Mouse (Mus musculus): ENCODE results near the gene Chn1.

Gene Chn1

GRCm38 (mm10) chr2:73746375-73746770 lies 28.8 kb downstream of the Chn1 start:
- no peak for DNase-seq (ENCODE audit: low spot score)

DNA sequence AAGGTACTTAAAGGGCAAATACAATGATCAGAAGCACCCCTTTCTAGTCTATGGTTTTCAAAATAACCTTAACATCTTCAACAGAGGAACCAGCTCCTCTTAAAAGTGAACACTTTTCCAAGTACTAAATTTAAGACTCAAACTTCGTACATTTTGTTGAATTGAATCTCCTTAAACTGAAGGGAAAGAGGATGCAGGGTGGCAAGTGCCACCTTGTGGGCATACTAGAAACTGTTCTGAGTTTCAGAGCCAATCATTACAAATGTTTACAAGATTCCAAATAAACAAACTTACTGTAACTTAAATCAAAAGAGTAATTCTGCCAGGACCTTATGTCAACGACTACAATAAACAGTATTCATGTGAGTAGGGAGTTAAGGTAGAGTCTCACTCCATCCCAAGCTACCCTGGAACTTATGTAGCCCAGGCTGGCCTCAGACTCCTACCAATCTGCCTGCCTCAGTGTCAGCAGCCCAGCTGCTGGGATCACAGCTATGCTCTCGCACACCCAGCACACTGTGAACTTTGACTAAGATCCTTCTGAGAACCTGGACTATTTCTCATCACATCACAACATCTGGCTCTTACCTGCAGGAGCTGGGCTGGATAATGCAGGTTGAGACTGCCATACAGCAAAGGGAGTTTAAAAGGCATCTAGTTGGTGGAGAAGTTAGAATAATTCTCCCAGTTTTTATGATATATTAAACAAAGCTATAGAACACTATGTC lies 29.3 kb downstream of the Chn1 start:
- no peak for DNase-seq (ENCODE audit: low spot score)

GRCm38 (mm10) chr2:73741286-73741685 lies 33.9 kb downstream of the Chn1 start:
- no peak for DNase-seq (ENCODE audit: low spot score)

DNA sequence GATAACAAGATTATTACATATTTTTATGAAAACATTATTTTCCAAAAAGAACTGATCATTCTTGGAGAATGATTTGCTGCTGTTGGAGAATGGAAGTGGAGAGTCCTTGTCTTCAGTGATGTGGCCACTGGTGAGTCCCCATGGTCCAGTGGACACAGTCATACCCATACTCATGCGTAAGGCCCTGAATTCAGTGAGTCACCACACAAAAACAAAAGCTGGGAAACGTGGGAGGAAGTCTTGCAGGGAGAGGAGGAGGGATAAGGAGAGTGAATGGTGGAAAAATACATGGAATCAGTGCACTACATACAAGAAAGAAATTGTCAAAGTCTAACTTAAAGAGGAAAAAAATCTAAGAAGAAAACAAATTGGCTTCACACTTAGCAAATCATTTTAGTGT lies 47.3 kb downstream of the Chn1 start:
- DNase-seq (ENCODE audit: low spot score): no peak

DNA sequence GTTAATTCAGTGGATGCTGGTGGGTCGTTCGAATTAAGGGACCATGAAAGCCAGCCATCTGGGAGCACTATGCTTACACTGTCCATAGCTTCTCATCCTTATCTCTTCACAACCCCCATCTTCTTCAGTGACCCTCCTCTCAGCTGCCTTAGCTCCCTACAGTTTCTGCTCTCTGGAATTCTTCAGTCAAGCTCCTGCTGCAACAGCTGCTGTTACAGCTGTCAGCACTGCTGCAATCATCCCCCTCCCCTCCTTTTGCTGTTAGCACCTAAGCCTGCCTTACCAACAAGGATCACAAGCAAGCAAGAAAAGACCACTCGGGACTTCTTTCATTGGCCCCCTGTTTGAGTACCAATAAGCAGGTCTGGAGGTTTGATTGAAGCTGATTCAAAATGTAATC lies 50.2 kb downstream of the Chn1 start:
- no peak for DNase-seq (ENCODE audit: low spot score)

DNA sequence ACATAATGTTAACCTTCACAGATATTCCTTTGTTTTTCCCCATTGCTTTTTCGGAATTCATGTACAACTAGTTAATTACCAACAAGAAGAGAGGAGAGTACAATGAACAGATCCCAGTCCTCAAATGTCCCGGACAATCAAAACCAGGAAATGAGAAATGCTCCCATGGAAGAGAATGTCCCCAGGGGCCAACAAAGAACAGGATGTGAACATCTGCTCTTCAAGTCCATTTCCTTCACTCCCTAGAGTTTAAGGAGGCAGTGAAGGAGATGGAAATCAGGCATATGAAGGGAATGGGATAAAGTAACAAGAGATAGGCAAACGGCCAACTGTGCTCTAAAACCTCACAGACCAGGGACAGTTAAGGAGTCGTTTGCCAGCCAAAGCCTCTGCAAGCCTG lies 53.3 kb downstream of the Chn1 start:
- peak; percentile 63 for DNase-seq (ENCODE audit: low spot score)

- no peak for DNase-seq (ENCODE audit: low spot score)
Observed at GRCm38 (mm10) chr2:73712481-73712880, 62.7 kb downstream of the Chn1 start.

DNA sequence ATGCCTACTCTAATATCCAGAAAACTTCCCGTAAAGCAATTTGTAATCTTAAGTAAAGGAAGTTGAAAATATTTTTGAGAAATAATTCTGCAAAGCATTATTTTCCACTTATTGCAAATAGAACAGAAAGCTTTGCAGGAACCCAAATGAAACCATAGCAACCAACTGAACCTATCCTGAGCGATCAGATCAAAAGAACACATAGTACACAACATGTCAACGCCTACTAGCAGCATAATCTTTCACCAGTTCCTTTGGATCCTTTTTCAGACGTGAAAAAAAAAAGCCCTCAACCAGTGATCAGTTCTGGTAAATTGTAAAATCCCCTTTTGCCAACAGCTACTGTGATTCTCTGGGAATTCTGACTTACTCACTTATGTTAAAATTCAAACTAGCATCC lies 82.1 kb downstream of the Chn1 start:
- no peak for DNase-seq (ENCODE audit: low spot score)

DNA sequence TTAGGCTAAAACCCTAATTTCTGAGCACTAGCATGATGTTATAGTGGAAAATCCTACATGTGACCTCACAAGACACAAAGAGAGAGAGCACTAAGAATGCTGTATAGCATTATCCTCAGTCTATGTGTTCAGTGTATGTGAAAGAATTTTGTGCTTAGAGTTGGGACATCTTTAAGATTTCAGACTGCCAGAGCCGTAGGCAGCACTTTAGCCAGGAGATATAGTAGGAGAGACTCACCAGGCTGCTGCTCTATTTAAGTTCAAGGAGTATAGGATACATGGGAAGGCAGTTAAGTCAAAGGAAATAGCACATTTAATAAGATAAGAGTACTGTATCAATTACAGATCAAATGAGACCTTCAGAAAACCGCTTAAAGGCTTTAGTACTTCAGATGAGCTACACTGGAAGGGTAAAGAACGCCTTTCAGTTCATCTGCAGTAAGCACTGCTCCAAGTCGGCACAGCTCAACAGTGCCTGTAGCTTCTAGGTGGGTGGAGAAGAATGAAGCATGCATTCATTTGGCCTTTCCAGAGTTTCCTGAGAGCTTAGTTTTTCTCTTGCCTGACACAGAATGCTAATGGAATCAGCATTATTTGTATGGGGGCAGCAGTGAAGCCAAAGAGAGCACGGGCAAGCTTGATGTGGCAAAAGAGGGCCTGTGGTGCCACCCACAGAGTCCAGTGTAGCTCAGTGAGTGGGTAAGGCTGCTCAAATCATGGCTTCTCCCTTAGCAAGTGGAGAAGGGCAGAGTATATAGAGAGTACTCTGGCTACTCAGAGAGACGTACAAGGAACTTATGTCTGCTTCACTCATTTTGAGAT lies 84.2 kb downstream of the Chn1 start:
- DNase-seq (ENCODE audit: low spot score): no peak

GRCm38 (mm10) chr2:73682500-73682899 lies 92.6 kb downstream of the Chn1 start:
- no peak for DNase-seq (ENCODE audit: low spot score)

GRCm38 (mm10) chr2:73680425-73681027 lies 94.6 kb downstream of the Chn1 start:
- no peak for DNase-seq (ENCODE audit: low spot score)

- DNase-seq (ENCODE audit: low spot score): no peak
Observed at GRCm38 (mm10) chr2:73668608-73669007, 106.5 kb downstream of the Chn1 start.

DNA sequence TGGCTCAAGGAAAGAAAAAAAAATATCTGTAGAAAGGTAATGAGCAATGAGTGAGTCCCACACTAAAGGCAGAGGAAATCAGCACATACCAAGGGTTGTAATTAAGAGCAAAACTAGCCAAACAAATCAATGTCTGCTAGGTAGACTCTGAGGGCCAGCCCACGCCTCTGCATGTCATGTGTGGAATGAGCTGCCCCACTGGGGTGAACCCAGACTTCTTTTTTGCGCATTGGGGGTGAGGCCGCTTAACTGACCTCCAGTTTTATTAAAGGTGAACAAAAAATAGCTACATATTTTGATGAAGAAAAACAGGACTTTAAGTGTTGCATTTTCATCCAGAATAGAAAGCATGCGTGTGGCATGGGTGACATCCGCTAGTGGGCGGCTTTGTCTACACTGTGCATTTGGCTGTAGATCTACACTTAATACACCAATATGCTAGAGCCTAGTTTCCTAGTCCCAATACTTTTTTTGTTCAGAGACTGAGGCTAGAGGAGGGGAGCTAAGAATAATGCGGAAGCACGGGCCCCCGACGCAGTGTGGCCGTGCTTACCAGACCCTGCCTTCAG lies 114.5 kb downstream of the Chn1 start:
- DNase-seq (ENCODE audit: low spot score): no peak

GRCm38 (mm10) chr2:73659726-73660565 lies 115.2 kb downstream of the Chn1 start:
- DNase-seq (ENCODE audit: low spot score): peak; percentile 72

DNA sequence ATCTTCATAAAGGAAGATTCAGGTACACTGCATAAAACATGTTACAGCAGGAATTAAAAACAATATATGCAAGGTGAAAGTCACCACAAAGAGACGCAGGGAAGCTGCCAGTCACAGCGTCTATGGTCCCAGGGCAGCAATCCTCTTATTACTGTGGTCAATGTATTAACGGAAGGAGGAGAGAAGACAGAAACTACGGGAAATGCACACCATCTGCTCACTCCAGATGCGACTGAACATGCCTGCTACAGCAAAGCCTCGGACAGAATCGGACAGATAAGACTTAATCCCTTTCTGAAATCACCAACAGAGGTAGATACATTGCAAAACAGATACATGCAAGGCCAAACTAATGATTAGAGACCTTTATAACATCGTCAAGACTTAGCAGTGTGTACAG lies 116.1 kb downstream of the Chn1 start:
- no peak for DNase-seq (ENCODE audit: low spot score)

DNA sequence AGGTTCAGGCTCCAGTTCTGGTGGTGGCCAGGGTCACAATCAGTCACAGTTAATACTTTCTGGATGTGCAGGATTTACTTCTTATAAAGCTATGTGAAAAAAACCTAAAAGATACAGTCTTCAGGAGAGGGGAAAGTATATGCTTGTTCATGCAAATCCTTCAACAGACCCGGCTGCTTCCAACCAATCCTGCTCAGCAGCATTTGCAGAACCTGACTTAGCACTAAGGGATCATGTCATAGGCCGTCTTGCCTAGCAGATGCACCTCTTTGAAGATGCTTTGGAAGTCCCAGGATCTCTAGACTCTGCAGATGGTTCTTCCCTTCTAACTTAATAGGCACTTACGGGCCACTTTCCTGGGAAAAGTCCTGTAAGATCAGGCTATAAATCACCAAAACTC lies 117.2 kb downstream of the Chn1 start:
- no peak for DNase-seq (ENCODE audit: low spot score)

- DNase-seq (ENCODE audit: low spot score): peak; percentile 9
Observed at GRCm38 (mm10) chr2:73657151-73657550, 118.0 kb downstream of the Chn1 start.

DNA sequence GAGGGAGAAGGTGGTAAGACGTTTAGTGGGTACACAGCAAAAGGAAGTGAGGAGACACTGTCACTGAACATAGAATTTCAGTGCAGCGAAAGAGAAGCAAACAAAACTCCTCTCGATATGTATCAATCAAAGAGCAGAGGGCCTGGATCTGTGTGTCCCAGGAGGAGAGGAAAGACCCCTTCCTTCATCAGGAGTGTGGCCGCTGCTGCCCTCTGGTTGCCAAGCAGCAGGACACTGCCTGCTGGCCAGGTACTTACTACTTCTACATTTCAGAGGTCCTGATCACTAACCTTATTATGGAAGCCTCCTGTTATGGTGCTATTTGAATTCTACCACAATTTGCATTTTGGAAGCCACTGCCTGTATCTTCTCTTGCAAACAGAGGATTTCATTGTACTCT lies 119.5 kb downstream of the Chn1 start:
- no peak for DNase-seq (ENCODE audit: low spot score)

DNA sequence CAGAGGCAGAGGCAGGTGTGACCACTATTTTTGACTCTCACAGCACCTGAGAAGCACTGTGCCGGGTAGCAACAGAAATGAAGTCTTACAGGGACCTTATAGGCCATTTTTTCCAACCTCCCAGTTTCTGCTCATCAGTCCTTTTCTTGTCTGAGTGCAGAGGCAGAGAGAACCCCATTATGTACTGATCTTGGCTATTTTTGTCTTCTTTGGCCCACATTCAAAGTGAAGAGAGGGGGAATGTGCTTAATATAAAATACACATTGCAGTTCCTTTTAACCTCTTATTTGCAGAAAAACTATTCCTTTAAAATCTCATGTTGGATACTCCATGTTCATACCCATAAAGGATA lies 120.3 kb downstream of the Chn1 start:
- no peak for DNase-seq (ENCODE audit: low spot score)

GRCm38 (mm10) chr2:73654059-73654891 lies 120.9 kb downstream of the Chn1 start:
- no peak for DNase-seq (ENCODE audit: low spot score)

DNA sequence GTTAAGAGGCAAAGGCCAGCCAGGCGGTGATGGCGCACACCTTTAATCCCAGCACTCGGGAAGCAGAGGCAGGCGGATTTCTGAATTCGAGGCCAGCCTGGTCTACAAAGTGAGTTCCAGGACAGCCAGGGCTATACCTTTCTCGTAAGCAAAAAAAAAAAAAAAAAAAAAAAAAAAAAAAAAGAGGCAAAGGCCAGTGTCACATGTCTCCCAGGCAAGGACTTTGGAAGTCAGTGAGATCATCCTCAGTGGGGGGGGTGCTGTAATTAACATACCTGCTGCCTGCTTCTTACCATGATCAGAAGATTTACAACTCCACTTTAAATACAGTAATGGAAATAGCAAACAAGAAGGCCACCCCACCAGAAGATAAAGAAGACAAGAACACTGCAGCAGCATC lies 137.5 kb downstream of the Chn1 start:
- DNase-seq (ENCODE audit: low spot score): no peak

All from embryo, embryonic 10.5 days (tissue).